Comparison of ENCODE assay signal across 22 mouse cellular contexts in the genomic region with DNA sequence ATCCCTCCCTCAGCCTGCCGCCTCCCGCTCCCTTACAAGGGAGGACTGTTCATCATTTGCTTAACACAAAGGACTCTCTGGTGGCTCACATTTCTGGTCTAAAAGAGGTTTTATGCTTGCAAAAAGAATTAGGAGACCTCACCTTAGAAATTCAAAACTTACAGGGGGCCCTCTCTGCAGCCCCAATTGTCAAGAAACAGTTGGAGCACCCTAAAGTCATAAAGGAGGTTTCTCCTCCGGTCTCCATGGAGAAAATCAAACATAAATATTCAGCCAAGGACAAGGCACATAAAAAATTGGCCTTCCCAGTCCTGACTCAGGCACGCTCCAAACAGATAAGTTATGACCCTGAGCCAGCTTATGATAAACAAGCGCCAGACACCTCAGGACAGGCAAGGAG. TPM values are rescaled to one million over a fixed set of nuclear protein-coding genes. Genes with fewer than 3 reads are reported as not detected.
"Had no signal": no experiment of that assay in that cellular context is flagged by ENCODE, and none has a peak within 500 bp of the region (broad histone marks: within the 10 kb centered on the region; RNA-seq: fewer than 3 reads in every experiment).

No protein-coding gene starts in this region.

- DNase-seq: kidney, postnatal 25 days; lung, adult 2 months; lung, postnatal 36 days; right cerebral cortex, adult 18-20 months; right cerebral cortex, postnatal 25 days; thymus, postnatal 4 days had no signal

- H3K4me3 ChIP-seq: left cerebral cortex, adult 2 months; limb, embryonic 10.5 days; liver, embryonic 15.5 days; midbrain, embryonic 12.5 days; neural tube, embryonic 15.5 days had no signal

- H3K36me3 ChIP-seq: limb, embryonic 10.5 days; liver, embryonic 15.5 days; midbrain, embryonic 12.5 days; neural tube, embryonic 15.5 days had no signal

- H3K27me3 ChIP-seq: liver, embryonic 15.5 days; midbrain, embryonic 12.5 days; neural tube, embryonic 15.5 days had no signal

RNA-seq across cellular contexts. Expression of gene Vmn2r13, which starts 31.9 kb away (rescaled TPM):
- total RNA-seq: layer of hippocampus, postnatal 25 days; left cerebral cortex, adult 2 months; left cerebral cortex, postnatal 14 days; megakaryocyte-erythroid progenitor cell, adult 5-6 weeks had no signal
- polyA plus RNA-seq: kidney, embryonic 16.5 days; limb, embryonic 10.5 days; limb, embryonic 14.5 days; liver, embryonic 11.5 days; liver, embryonic 15.5 days; lung, adult 2 months; lung, postnatal 0 days; midbrain, embryonic 12.5 days; midbrain, embryonic 16.5 days; neural tube, embryonic 11.5 days; neural tube, embryonic 15.5 days; small intestine, adult 2 months; stomach, postnatal 0 days had no signal
